Mouse (Mus musculus) intestine, postnatal 0 days (tissue): ENCODE data around the gene Cct3. TPM values are rescaled to one million over a fixed set of nuclear protein-coding genes. Genes with fewer than 3 reads are reported as not detected.
A peak's percentile ranks its signal among the peaks of the same experiment; 100 is the strongest.

Experiments
- ATAC-seq: fragments of 200-750 bp; cut with Nextera tagmentation; 2 replicates; pipeline ENCODE4 v1.8.0; 2017; ENCODE audit warnings: mild to moderate bottlenecking, moderate TSS enrichment, moderate library complexity
- H3K27ac ChIP-seq: fragments of 300-500 bp; sonication (generic); 2 replicates; pipeline ENCODE4 v1.5.1; 2014; ENCODE audit warnings: mild to moderate bottlenecking, low read depth, low read length, moderate library complexity
- H3K27me3 ChIP-seq: fragments of 300-500 bp; sonication (generic); replicated peaks from 2 replicates; pipeline ENCODE4 v1.6.1; 2014; ENCODE audit warnings: low read length, mixed read lengths; ENCODE audit not compliant: control insufficient read depth, insufficient read depth
- H3K36me3 ChIP-seq: fragments of 300-500 bp; sonication (generic); 2 replicates; pipeline ENCODE4 v1.6.1; 2014; ENCODE audit warnings: mild to moderate bottlenecking, moderate library complexity; ENCODE audit not compliant: control insufficient read depth, insufficient read depth
- H3K4me1 ChIP-seq: fragments of 300-500 bp; sonication (generic); replicated peaks from 2 replicates; pipeline ENCODE4 v1.6.1; 2014; ENCODE audit warnings: antibody characterized with exemption, low read length, mixed read lengths; ENCODE audit not compliant: control insufficient read depth, insufficient read depth
- H3K4me2 ChIP-seq: fragments of 300-500 bp; sonication (generic); replicated peaks from 2 replicates; pipeline ENCODE4 v1.6.1; 2014; ENCODE audit warnings: low read depth, mild to moderate bottlenecking, moderate library complexity
- H3K4me3 ChIP-seq: fragments of 300-500 bp; sonication (generic); 2 replicates; pipeline ENCODE4 v1.5.1; 2014; ENCODE audit warnings: low read depth, low read length
- H3K9ac ChIP-seq: fragments of 300-500 bp; sonication (generic); 2 replicates; pipeline ENCODE4 v1.6.1; 2014; ENCODE audit warnings: mild to moderate bottlenecking, low read depth, low read length
- H3K9me3 ChIP-seq: fragments of 300-500 bp; sonication (generic); 2 replicates; pipeline ENCODE4 v1.6.1; 2016; ENCODE audit warnings: mixed run types; ENCODE audit not compliant: control insufficient read depth
- CTCF ChIP-seq: sonication (generic); IDR thresholded peaks from 2 replicates; pipeline ENCODE4 v1.5.1; 2016; ENCODE audit warnings: low read depth, mild to moderate bottlenecking, control low read depth, antibody characterized with exemption, moderate library complexity
- WGBS: fragments of 180-500 bp; shearing (Covaris S2); extraction: QIAGEN DNeasy Blood & Tissue Kit; methylation state at CpG from one replicate; pipeline ENCODE4 v1.1.7; 2014; 5-methylcytosine and 5-hydroxymethylcytosine counted together
- polyA plus RNA-seq: library from polyadenylated mRNA; unstranded; fragments of >200 nt; fragmentation: Nextera tagmentation; extraction: Ambion mirVana; gene quantifications from 2 replicates; pipeline ENCODE4 v1.2.1, GENCODE M21; 2015

The Cct3 gene
- polyA plus RNA-seq, 1 experiment from 2014 or later = 175 TPM

GRCm38 (mm10) chr3:88335436-88336053 lies 38.6 kb downstream of the Cct3 start:
- peaks cover under 1% of the 10 kb centered on the region; the same call in 1 of the 2 replicates for H3K36me3 ChIP-seq
- H3K4me2 ChIP-seq = peak overlapping the region; percentile 71
- no peak for TF ChIP-seq CTCF
- H3K4me3 ChIP-seq = peak overlapping the region; percentile 86
- H3K9me3 ChIP-seq = no peaks in the 10 kb centered on the region
- H3K27ac ChIP-seq = peak overlapping the region; percentile 88
- H3K4me1 ChIP-seq = no peaks in the 10 kb centered on the region
- no peaks in the 10 kb centered on the region for H3K27me3 ChIP-seq
- H3K9ac ChIP-seq = peak overlapping the region; percentile 84
- ATAC-seq = peak; percentile 14; the same call in 1 of the 2 replicates
- WGBS = under 1% methylated on average over 27 of the region's 27 CpGs

GRCm38 (mm10) chr3:88336058-88337013 lies 39.4 kb downstream of the Cct3 start, which contains the start of the genes Tmem79 and Smg5:
Tmem79 (minus strand) TSS chr3:88336148.
Smg5 (plus strand) TSS chr3:88336260.
- WGBS = 1% methylated on average over 65 of the region's 66 CpGs
- Histone ChIP-seq H3K4me2 (peak within 1 kb of the TSS; percentile 71), H3K9ac (peak within 1 kb of the TSS; percentile 84), H3K9me3 (no peaks in the 10 kb centered on the region), H3K27me3 (no peaks in the 10 kb centered on the region), H3K27ac (peak within 1 kb of the TSS; percentile 88), H3K36me3 (peaks cover 6% of the 10 kb centered on the region; the same call in 1 of the 2 replicates), H3K4me3 (peak within 1 kb of the TSS; percentile 86), H3K4me1 (no peaks in the 10 kb centered on the region)
- peak; percentile 85 for ATAC-seq
- no peak for TF ChIP-seq CTCF

- ATAC-seq = no peak
- Histone ChIP-seq H3K9me3 (no peaks in the 10 kb centered on the region), H3K27ac (no peak overlapping the region; the same call in 1 of the 2 replicates), H3K9ac (no peak overlapping the region), H3K36me3 (peaks cover 15% of the 10 kb centered on the region), H3K4me2 (peak overlapping the region; percentile 71), H3K27me3 (no peaks in the 10 kb centered on the region), H3K4me1 (no peaks in the 10 kb centered on the region), H3K4me3 (peak overlapping the region; percentile 86)
- TF ChIP-seq CTCF = no peak
- 47% methylated on average over 11 of the region's 11 CpGs for WGBS
Observed at GRCm38 (mm10) chr3:88337367-88338020, 40.6 kb downstream of the Cct3 start.

- no peak for ATAC-seq
- Histone ChIP-seq H3K4me2 (no peak overlapping the region), H3K27ac (no peak overlapping the region), H3K36me3 (peaks cover 23% of the 10 kb centered on the region), H3K9ac (no peak overlapping the region), H3K4me3 (no peak overlapping the region), H3K27me3 (no peaks in the 10 kb centered on the region), H3K4me1 (no peaks in the 10 kb centered on the region), H3K9me3 (no peaks in the 10 kb centered on the region)
- WGBS = 84% methylated on average over 7 of the region's 7 CpGs
- no peak for TF ChIP-seq CTCF
Observed at GRCm38 (mm10) chr3:88338316-88338715, 41.4 kb downstream of the Cct3 start.

- TF ChIP-seq CTCF = no peak
- H3K4me1 ChIP-seq = no peaks in the 10 kb centered on the region
- no peak overlapping the region for H3K9ac ChIP-seq
- no peaks in the 10 kb centered on the region for H3K9me3 ChIP-seq
- no peak overlapping the region for H3K4me2 ChIP-seq
- H3K4me3 ChIP-seq = no peak overlapping the region
- 63% methylated on average over 3 of the region's 3 CpGs for WGBS
- no peak for ATAC-seq
- H3K36me3 ChIP-seq = peaks cover 30% of the 10 kb centered on the region
- H3K27me3 ChIP-seq = no peaks in the 10 kb centered on the region
- no peak overlapping the region for H3K27ac ChIP-seq
Observed at GRCm38 (mm10) chr3:88339006-88339405, 42.1 kb downstream of the Cct3 start.

GRCm38 (mm10) chr3:88350732-88351131 lies 53.8 kb downstream of the Cct3 start:
- Histone ChIP-seq H3K36me3 (peaks cover 99% of the 10 kb centered on the region), H3K27me3 (no peaks in the 10 kb centered on the region), H3K4me3 (no peak overlapping the region), H3K9me3 (no peaks in the 10 kb centered on the region), H3K4me2 (no peak overlapping the region), H3K9ac (no peak overlapping the region), H3K27ac (no peak overlapping the region), H3K4me1 (no peaks in the 10 kb centered on the region)
- 91% methylated on average over 13 of the region's 13 CpGs for WGBS
- no peak for ATAC-seq
- TF ChIP-seq CTCF = no peak
